Mouse (Mus musculus) gastrocnemius, postnatal 36 days (tissue): ENCODE results near the gene Arl14. TPM values are rescaled to one million over a fixed set of nuclear protein-coding genes. Genes with fewer than 3 reads are reported as not detected.

ENCODE experiments used
- DNase-seq, 2 experiments: peaks; one replicate each; pipeline ENCODE4 v3.0.0; 2022
- intact Hi-C: fragments of 180-260 bp; cut with DNase I; formaldehyde crosslinking; loops from one replicate; pipeline ENCODE4 v1.15.1; 2025
- long read RNA-seq, 2 experiments: library from polyadenylated mRNA; stranded (forward); transcript quantifications; one replicate each; pipeline ENCODE4 v2.0.0; 2021
- total RNA-seq, 2 experiments: library from RNA; stranded (reverse); gene quantifications; 2 replicates each; pipeline ENCODE4 v1.2.3; 2021

Gene Arl14
- total RNA-seq, result not detected
- long read RNA-seq, experiment 1, result 0 reads
- long read RNA-seq, experiment 2, result 0 reads

DNA sequence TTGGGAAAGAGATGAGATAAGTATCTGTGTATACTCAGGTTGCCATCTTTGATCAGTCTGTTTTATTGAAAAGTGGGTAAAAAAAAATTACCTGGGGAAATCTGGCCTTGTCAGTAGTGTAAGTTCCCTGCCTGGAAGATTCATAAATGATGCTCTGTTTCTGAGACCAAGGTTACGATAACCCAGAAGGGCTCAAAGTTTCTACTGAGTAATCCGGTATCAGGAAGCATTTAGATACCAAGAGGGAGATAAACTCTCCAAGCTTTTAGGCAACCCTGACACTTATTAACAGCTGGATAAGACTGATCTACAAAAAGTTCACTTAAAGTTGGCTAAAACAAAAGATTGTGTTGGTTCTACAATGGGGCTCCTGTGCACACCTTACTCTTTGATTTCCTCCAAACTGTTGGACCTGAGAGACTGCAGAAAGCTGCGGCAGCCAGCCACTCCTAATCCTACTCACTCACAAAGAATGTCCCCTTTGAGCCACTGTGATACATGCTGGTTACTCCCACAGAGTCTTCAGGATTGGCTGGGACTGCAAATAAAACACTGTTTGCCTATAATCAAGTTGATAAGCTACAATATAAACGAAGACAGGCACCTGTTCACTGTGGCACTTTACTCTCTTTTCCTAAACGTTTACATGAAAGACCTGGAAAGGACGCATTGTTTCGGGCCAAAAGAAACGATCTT lies at the start of gene Arl14:
Gene Arl14, plus strand, starts transcription at position 614 of the 696 bp plus-strand sequence.
- DNase-seq, result no peak
- intact Hi-C loops, result no loop called here

DNA sequence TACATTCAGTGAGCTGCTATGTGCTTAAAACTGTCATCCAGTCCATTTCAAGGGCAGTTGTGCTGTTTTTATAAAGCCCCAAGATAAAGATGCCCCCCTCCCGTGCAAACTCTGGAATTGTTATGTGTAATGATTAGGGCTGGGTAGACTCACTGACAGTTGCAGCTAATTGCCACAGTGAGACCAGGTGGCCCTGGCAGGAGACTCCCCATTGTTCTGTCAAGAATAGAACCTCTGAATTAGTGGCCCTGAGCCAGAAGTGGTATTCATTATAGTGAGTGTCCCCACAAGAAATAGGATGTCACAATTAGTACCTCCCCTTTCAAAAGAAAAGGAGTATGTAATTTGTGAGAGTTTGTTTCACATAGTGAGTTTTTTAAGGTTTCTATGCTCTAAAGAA lies 47.0 kb upstream of the Arl14 start:
- intact Hi-C loops, result no loop called here

DNA sequence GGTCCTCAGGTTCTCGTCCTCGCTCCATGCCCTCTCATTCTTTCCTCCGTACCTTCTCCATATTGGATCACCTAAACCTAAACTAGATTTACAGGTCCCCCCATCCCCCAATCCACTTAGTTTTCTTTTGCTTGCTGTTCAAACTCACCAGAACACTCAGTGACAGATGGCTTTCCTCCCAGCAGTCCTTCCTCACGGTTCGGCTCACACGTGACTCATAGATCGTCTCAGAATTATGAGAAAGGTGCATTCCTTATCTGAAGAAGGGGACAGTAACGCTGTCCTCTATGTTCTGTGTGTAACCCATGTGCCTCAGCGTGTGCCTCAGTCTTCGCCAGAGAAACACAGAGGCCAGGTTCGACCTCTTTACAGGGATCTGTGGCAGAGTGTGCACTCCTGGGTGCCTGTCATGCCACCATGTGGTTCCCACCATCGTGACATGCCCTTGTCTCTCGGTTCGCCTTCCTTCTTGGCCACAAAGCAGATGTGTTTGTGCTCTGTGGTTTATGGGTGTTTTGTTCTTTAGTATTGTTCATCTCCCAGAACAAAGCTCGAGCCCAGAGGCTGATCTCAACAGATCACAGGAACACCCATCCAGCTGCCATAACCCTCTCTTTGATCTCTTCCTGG lies 44.9 kb upstream of the Arl14 start:
- DNase-seq, result no peak
- intact Hi-C loops, result no loop called here

More for the DNA sequence above, 47.0 kb upstream of the Arl14 start:
- DNase-seq, result no peak

DNA sequence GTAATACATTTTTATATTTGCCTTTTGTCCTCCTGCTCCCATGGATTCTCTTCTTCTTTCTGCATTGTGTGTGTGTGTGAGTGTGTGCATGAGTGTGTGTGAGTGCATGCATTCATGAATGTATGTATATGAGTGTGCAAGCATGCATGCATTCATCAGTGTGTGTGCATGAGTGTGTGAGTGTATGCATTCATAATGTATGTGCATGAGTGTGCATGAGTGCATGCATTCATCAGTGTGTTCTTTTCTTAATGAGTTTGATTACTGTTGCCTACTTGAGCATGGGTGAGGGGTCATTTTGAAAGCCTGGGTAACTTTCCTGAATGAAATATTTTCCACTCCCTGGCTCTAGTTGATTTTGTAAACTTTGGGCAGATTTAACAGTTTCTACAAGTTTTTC lies 44.3 kb upstream of the Arl14 start:
- DNase-seq, result no peak
- intact Hi-C loops, result no loop called here

DNA sequence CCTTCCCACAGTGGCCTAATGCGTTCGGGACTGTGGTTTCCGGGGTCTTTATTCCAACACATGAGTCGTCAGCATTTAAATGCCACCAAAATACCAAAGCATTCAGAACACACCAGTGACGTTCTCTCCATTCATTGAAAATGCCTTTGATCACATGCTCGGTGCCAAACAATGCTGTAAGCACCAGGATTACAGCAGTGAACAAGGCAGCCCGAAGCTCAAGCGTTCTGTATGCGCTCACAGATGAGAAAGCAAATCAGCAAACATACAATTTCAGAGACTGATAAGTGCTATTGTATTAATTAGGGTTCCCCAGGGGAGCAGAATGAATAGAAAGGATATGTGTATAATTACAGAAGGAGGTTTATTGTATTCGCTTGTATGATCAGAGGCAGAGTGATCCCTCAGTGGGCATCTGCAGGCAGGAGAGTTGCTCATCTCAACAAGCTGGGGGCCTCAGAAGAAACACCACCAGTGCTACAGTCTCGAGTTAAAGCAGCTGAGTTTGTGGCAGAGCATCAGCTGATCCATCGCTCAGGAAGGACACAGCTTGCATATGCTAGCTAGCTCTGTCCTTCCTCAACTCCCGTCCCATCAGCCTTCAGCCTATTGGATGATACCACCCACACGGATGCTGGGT lies 43.7 kb upstream of the Arl14 start:
- intact Hi-C loops, result no loop called here
- DNase-seq, result no peak

DNA sequence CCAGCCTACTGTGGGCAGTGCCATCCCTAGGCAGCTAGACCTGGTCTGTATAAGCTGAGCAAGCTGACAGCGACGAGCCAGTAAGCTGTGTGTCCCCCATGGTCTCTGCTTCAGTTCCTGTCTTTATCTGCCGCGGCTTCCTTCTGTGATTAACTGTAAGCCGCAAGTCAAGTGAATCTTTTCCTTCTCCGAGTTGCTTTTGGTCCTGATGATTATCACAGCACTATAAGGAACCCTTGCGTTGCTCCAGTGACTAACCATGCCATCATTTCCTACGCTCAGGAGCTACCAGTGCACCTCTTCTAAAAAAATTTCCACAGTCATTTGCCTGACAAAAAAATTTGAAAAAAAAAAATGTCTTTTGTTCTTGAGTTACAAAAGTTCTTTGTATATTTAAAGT lies 40.7 kb upstream of the Arl14 start:
- intact Hi-C loops, result no loop called here
- no peak for DNase-seq

DNA sequence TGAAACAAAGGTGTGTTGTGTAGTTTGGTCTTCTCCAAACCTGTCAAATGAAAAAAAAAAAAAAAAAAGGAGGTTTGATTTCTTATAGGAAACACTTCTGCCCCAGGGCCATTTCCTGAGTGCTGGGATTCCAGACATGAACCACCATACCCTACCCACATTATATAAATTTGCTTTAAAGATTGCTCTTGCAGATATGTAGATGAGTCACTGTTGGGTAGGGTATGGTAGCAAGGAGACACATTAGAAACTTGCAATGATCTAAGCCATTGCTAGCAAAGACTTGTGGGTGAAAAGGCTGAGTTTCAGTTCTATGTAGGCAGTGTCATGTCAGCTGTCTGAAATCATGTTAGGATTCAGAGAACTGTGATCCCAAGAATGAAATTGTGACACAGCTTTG lies 40.0 kb upstream of the Arl14 start:
- intact Hi-C loops, result no loop called here
- no peak for DNase-seq

DNA sequence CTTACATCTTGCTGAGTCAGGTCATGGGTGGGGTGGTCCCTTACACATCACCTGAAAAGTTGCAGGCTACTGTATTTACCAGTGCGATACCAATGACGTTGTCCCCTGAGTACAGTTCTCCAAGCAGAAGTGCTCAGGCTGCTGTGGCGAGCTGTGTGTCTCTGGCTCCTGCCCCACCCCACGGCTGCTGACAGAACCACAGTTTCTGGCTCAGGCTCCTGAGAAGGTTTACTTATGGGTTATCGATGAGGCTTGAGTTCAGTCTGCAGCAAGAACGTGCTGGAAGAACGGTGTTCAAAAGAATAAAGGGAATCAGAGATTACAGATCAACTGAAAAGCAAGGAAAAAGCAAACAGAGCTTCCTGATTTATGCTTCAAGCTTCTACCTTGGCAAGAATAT lies 37.0 kb upstream of the Arl14 start:
- DNase-seq, result no peak

DNA sequence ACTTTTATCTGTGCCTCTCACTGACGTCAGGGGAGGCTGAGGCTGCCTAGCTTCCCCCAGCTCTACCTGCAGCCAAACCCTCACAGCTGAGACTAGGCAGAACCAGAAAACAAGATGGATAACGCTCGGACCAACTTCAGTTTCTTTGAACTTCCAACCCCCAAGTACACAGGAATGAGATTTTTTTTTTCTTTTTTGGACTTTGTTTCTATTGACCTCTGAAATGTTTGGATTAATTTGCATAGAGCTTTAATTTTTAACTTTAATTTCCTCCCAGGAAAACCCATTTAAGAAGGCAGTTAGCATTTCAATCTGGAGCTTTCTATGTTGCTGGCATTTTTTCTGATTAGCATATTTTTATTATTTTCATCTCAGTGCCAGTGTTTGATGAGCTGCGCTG lies 36.2 kb upstream of the Arl14 start:
- intact Hi-C loops, result no loop called here
- DNase-seq, result no peak

More for the DNA sequence above, 37.0 kb upstream of the Arl14 start:
- intact Hi-C loops, result no loop called here

DNA sequence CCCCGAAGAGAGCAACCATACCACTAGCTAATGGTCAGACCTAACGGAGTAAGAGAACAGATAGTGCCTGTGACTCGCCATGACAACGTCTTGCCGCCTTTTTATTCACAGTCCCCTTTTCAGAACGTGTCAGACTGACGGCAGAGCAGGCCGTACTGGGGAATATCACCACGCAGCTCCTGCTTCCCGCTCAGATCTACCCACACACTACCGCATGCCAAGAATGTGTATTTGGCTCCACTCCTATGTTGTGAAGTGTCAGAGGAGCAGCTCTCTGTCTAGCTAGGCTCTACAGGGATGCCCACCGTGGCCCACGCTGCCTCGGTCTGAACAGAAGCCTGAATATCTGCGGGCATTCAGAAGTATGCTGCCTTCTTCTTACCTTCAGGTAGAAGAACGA lies 35.6 kb upstream of the Arl14 start:
- intact Hi-C loops, result no loop called here
- no peak for DNase-seq

DNA sequence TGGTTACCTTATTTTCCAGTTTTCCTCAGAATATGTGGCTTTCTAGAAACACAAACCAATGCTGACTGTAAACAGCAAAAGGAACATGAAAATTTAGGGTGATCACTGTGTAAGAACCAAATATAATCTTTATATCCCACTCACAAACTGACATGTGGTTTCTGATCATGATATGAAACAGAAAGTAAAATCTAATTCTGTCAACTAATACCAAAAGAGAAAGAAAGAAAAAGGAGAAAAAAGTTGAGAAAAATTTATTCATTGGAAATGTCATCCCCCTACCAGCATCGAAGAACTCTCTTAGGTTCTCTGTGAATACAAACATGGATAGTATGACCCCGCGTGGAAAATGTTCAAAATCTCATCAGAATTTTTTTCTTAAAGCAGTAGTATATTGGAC lies 29.2 kb upstream of the Arl14 start:
- no peak for DNase-seq

DNA sequence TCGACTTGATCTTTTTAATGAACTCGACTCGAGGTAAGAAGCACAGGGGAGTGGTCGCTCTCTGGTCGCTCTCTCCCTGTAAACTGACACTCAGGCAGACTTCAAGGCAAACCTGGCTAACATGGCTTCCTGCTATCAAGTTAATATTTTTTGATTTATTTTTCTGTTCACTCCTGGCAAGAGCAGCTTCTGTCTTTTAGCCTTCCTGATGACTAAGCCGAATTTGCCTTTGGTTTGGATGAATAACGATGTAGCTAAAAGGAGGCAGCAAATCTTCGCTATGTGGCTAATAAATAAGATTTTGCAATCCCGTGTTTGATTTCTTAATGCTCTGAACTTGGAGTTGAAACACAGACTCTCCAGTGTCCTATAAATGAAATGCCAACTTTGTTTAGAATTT lies 27.7 kb upstream of the Arl14 start:
- DNase-seq, result no peak
- intact Hi-C loops, result loop anchor here (5.0 kb wide), 1 partner anchor 52 kb away; no protein-coding TSS in a partner anchor

More for the DNA sequence above, 29.2 kb upstream of the Arl14 start:
- intact Hi-C loops, result loop anchor here (5.0 kb wide), 1 partner anchor 51 kb away; no protein-coding TSS in a partner anchor

DNA sequence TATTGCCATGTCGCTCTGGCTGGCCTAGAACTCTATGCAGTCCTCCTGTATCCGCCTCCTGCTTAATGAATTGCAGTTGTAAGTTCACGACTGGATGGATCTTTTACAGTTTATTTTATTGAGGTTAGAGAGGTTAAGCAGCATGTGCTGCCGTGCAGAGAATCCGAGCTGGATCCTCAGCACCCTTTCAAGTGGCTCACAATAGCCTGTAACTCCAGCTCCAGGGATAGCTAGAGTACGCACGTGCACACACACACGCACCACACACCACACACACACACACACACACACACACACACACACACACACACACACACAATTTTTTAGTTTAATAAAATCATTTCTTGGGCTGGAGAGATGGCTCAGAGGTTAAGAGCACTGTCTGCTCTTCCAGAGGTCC lies 27.0 kb upstream of the Arl14 start:
- no peak for DNase-seq
- intact Hi-C loops, result no loop called here

DNA sequence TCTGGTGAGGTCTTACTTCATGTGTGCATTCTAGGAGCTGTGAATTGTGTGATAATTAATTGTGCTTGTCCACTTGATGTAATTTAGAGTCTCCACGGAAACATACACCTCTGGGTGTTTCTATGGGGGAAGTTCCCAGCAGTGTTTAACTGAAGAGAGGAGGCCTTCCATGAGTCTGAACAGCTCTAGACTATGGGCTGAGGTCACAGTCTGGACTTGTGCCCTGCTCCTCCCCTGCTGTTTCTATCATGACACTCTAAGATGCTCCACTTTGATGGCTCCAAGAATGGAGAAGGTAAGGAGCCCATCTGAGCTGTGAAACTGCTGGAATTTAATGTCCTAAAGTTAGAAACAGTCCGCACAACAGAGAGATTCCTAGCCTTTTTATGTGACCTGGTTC lies 24.1 kb upstream of the Arl14 start:
- no peak for DNase-seq
- intact Hi-C loops, result no loop called here

DNA sequence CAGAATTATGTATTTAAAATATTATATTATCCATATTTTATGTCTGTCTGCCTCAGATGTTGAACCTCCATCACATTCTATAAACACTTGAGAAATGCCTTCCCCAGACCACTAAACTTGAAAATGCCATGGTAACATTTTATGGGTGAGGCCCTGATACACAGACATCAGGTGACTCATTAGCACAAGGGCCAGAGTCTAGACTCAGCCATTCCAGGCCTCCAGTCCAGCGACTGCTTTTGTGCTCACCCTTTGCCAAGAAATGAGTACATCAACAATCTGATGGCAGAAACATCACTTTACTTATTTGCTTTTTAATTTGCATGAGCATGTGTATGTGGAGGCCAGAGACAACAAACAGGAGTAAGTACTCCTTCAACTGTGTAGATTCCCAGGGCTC lies 22.0 kb upstream of the Arl14 start:
- no peak for DNase-seq
- intact Hi-C loops, result no loop called here

DNA sequence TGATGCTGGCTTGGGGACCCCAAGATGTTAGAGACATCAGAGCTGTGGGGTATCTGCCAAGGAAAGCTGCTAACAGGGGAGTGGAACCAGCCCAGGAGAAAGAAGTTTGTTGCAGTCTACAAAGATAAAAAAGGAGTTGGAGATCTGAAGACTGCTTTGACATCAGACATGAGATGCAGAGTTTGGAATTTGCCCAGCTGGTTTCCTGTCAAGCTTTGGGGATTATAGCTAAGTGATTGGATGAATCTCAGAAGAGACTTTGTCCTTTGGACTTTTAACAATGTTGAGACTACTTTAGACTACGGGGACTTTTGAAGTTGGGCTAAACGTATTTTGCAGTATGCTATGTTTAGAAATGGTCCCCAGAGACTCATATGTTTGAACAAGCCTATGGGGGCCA lies 21.0 kb upstream of the Arl14 start:
- intact Hi-C loops, result no loop called here
- no peak for DNase-seq

DNA sequence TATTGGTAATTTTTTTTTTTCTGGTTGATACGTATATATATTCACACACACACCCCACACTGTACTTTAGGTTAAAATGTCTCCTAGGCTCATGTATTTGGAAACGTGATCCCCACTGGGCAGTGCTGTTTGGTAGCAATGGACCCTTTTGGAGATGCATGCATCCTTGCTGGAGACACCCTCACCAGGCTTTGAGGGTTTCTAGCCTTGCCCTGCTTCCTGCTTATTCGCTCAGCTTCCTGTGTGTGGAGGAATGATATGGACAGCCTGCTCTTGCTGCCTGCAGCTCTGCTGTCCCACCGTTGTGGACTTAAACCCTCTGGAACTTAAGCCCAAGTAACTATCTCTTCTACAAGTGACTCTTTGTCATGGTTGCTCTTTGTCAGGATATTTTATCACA lies 19.3 kb upstream of the Arl14 start:
- DNase-seq, result no peak
- intact Hi-C loops, result no loop called here

DNA sequence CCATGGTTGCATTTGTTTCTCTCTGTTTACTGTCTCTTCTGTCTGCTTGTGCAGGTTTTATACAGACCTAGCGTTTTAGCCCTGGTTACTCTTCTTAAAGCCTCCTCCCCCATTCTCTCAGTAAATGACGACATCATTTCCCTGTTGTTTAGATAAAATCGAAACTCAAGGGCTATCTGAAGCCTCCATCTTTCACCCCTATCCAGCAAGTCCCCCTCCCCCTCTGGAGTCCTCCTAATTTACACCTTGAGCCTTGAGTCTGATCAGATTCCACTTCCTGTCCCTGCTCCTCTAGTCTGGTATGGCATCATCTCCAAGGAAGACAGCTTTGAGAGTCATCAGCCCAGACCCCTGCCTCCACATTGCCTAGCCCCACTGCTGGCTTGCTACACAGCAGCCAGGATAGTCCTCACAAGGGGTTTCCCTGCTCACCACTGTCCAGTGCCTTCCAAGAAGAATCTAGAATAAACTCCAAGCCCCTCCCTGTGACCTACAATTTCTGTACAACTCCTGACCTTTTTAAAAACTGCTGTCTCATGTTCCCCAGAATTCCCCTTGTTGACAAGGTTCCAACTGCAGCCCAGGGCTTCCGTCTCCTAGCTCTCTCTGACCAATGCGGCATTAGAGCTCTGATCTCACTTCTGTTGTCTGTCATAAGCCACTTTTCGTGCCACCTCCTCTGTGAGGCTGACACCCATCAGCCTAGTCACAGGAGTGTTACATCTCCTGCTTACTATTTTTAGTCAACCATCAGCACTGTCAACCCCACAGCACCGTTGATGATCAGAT lies 16.8 kb upstream of the Arl14 start:
- intact Hi-C loops, result no loop called here
- DNase-seq, result no peak

DNA sequence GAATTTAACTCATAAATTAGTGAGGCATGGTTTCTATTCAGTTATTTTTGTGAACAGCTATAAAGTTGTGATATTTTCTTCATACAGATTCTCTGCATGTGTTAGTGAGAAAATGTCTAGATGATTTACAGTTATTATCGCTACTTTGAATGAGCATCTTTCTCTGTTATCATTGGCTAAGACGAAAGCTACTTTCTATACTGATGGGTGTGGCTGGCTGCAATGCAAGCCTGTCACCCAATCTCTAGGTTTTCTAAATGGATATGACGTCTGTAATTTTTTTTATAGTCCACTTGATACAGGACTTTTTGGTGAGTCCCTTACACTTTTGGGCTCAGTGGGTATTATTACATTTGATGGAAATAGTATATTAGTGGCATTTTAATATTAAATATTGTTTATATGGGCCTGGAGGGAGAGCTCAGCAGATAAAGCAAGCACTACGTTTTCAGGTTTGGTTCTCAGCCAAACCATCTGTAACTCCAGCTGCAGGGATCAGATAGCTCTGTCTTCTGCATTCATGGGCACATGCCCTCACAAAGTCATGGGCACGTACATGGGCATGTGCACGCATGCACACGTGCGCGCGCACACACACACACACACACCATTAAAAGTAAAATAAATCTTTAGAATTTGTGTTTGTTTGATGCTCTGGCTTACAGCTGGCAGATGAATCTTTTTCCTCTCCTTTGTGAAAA lies 15.9 kb upstream of the Arl14 start:
- no peak for DNase-seq
- intact Hi-C loops, result no loop called here
